Mouse (Mus musculus) mesoderm, embryonic 11.5 days (tissue): ENCODE measurements at regions not wholly inside any gene's neighbourhood (a gene's known extent, or its start where the extent isn't known, plus 50 kb on each side); places are given as distances from the start of the nearest gene placed in this dataset.

Experiments
- DNase-seq: peaks from one replicate; pipeline ENCODE4 v3.0.0-alpha.2; 2012; ENCODE audit warnings: low read depth, low spot score

DNA sequence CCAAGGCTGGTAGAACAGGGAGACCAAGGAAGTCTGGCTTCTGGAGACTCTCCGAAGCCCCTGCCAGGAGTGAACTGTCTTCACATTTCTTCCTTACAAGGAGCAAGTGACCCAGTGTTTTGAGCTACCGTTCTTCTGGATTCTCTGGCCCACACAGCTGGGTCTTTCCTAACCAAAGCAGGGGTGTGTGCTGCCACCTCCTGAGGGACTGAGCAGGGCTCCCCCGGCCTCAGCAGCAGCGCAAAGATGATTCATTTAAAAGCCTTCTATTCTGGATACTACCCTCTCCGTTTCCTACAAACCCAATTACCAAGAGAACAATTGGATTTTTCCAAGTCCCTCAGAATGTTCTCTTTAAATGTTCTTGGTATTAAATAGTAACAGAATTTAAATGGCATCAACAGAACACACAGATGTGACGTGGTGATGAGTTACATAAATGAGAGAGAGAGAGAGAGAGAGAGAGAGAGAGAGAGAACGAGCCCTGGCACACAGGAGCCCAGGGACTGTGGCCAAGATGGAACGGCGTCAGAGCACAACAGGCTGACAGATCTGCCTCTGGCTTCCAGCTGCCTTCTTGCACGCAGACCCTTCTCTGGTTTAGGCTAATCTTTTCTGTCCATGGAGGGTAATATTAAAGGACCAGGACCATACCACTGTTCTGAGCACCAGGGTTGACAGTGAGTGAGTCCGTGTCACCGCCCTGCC, 191.6 kb downstream of the Agtpbp1 start:
- no peak for DNase-seq

GRCm38 (mm10) chr13:59392828-59393227, 192.2 kb downstream of the Agtpbp1 start:
- DNase-seq, result no peak

GRCm38 (mm10) chr13:59387627-59388325, 197.3 kb downstream of the Agtpbp1 start:
- peak; percentile 32 for DNase-seq

DNA sequence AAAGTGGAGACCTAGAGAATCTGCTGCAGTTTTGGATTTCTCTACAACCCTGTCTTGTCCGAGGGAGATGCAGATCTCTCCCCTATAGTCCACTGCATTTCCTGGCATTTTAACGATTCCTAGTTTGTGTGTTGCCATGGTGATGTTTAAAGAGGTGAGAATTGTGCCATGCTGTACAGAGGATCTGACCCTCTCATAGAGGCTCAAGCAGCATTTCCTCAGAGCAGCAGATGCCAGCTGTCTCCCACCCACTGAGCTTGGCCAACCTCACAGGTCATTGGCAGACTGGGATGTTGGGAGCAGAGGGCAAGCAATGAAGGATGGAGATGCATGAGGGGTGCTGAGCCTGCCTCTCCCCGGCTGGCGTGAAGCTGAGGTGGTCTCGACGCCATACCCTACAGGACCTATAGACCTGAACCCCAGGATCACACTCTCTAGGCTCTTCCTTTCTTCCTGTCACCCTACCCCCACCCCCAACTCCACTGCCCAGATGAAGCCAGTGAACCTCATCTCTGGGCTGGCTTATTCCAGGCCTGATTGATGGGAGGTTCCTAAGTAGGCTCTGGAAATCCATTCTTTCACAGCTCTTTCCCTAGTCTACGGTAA, 198.0 kb downstream of the Agtpbp1 start:
- DNase-seq, result no peak

DNA sequence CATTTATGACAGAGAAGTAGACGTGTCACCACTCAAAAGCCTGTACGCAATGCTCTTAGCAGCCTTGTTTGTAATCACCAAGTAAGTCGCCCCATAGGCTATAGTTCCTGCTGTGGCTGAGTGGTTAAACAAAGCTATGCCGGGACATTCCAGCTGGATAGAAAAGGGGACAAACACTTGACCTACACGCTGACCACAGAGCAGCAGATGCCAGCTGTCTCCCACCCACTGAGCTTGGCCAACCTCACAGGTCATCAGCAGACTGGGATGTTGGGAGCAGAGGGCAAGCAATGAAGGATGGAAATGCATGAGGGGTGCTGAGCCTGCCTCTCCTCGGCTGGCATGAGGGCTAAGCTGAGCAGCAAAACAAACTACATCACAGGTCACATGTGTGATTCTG, 199.2 kb downstream of the Agtpbp1 start:
- DNase-seq, result no peak

DNA sequence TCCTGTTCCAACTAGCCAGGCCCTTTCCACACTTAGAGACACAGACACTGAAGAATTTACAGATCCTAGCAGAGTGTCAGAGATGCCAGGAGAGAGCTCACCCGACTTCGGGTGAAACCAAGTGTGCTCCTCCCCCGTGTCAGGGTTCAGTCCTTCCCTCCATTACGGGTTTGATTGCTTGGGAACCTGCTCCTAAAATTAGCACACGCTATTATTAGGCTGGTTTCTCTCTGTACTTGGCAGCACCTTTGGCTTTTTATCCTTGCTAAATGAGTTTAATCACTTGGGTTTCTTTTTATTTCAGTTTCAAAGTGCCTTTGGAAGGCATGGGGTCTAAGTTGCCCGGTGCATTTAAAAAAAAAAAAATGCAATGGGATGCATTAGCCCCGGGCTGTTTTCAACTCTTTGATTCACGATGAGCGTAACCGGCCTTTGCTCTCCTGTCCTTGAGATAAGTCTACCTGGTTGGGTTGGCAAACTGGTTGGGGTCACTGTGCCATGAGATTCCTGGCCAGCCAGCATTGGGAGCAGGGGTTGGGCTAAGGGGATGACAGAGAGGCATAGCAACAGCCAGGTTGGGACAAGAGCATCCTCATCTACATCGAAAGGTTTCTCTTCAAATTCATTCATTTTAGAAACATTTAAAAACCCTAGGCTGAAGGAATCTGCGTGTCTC, 214.7 kb downstream of the Agtpbp1 start:
- no peak for DNase-seq

GRCm38 (mm10) chr13:59368550-59369449, 216.2 kb downstream of the Agtpbp1 start:
- no peak for DNase-seq

GRCm38 (mm10) chr13:59365460-59365859, 219.6 kb downstream of the Agtpbp1 start:
- peak; percentile 89 for DNase-seq

DNA sequence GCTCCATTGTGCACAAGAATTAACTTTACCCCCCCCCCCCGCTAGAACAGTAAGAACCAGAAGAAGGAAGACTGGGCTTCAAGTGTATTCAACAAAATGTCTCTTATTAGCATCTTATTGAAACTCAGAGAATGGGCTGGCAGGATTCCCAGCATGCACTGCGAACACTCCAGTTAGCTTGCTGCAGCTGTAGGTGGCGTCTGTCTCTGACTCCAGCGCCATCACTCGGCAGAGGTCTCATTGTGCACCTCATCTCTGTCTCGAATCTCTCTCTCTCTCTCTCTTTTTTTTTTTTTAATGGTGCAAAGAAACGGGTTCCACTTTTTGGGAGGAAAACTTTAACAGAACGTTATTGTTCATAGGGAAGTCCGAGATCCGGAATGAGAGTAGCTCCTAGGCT, 221.6 kb downstream of the Agtpbp1 start:
- no peak for DNase-seq

DNA sequence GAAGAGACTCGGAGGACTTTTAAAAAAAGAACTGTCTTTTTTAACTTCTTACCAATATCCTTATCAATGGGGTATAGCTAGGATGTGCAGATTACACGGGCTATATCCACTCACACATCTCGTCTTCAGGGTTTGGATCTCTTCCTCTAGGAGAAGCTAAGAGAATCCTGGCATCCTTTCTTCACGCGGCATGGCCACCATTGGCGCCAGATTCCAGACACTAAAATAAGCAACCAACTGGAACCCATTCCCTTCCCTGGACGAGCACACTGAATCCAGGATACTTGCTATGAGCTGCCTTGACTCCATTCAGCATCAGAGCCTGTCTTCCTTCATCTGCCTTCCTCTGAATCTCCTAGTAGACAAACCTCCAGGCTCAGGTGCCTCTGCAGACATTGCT, 223.7 kb downstream of the Agtpbp1 start:
- DNase-seq, result no peak

GRCm38 (mm10) chr13:59360026-59360425, 225.0 kb downstream of the Agtpbp1 start:
- no peak for DNase-seq

GRCm38 (mm10) chr13:59358421-59358820, 226.6 kb downstream of the Agtpbp1 start:
- DNase-seq, result no peak

DNA sequence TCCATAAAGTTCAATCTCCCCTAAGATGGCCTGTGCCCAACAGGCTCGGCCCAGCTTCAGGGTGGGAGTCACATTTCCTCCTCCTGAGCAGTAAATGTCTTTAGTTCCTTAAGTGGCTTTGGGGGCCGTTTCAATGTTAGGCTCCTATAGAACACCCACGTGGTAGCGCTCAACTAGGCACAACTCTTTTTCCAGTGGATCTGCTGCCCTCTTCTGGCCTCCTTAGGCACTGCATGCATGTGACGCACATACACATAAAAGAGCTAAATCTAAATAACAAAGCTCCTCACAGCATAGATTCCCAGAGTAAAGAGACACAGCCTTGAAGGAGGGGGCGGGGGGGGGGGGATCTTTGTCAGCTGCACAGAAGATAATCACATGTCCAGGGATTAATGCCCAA, 233.6 kb downstream of the Agtpbp1 start:
- DNase-seq, result peak; percentile 41

DNA sequence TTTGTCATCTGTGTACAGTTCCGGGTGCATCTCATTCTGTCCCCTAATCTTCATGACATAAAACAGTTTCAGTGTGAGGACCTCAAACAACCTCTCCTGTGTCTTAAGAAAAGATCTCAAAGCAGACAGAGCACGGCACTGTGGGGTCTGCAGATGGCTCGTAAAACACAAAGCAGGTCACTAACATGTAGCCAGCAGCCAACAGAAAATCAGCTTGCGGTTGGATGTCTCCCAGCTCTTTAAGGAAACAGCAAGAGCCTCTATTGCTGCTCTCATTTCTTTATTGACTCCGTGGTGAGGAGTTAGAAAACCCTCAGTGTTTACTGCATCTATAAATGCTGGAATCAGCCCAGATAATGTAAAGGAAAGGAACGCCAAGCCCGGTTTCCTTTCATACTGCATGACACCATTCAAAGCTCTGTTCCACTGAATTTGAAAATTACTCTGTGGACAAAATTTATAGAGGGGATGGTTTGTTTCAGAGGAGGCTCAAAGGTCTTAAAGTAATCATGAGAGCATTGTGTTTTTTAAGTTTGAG, 234.3 kb downstream of the Agtpbp1 start:
- DNase-seq, result no peak

DNA sequence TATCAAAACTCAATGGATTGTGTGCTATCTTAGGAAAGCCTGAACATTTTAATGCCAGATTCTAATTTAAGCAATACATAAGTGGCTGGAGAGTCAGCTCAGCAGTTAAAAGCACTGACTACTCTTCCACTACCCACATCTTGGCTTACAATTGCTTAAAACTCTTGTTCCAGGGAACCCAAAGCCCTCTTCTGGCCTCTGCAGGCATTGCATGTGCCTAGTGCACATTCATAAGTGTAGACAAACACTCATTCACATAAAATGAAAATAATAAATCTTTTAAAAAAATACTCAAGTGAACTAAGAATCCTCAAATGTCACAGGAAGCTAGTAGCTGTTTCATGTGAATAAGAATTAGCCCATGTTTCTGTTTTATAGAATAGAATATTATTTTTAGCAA, 236.5 kb downstream of the Agtpbp1 start:
- no peak for DNase-seq

DNA sequence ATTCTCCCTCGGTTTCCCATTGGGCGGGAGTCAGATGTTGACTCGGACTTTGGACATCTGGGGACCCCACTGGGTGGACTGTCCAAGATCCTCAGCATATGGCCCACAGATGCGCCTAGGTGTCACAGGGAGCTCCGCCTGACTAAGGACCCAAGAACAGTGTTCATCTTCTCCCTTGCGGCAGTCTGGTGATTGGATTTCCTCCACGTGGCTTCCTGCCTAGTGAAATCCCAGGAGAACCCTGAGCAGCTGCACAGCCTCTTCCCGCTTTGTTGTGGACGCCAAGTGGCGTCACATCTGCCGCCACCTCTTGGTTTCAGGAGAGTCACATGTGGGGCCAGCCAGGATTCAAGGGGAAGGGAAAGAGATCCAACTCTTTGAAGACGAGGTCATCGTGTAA, 243.2 kb downstream of the Agtpbp1 start:
- peak; percentile 20 for DNase-seq

DNA sequence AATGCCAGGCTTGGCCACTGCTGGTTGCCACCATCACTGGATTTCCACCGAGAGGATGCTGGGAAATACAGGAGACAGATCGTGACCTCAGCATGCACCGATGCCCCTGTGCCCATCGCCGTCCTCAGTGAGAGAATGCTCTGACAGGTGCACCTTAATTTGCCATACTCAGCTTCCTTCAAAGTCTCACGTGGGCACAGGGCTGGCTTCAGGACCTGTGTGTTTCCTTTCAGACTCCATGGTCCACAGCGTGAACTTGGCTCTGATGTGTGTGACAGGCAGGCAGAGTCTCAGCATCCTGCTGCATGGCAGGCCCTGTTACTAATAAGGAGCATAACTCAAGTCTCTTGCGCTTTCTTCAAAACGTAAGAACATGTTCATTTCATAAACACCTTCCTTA, 246.6 kb downstream of the Agtpbp1 start:
- no peak for DNase-seq

GRCm38 (mm10) chr13:59323933-59324332, 261.1 kb downstream of the Agtpbp1 start:
- DNase-seq, result no peak

DNA sequence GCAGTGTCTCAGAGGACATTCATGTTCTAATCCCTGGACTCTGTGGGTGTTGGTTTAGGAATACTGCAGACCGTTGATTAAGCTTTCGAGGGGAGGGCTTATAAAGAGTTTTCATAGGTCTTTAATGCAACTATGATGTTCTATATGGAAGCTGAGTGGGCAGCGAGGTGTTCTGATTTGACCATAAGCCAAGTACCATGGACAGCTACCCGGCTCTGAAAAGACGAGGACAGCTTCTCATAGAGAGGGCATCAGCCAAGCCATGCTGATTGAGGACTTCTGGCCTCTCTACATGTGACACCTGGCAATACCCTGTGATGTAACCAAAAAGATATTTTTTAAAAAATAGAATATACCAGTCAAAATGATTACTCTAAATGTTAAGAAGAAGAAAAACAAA, 261.6 kb downstream of the Agtpbp1 start:
- DNase-seq, result peak; percentile 65

GRCm38 (mm10) chr13:59320261-59320660, 264.8 kb downstream of the Agtpbp1 start:
- DNase-seq, result no peak

DNA sequence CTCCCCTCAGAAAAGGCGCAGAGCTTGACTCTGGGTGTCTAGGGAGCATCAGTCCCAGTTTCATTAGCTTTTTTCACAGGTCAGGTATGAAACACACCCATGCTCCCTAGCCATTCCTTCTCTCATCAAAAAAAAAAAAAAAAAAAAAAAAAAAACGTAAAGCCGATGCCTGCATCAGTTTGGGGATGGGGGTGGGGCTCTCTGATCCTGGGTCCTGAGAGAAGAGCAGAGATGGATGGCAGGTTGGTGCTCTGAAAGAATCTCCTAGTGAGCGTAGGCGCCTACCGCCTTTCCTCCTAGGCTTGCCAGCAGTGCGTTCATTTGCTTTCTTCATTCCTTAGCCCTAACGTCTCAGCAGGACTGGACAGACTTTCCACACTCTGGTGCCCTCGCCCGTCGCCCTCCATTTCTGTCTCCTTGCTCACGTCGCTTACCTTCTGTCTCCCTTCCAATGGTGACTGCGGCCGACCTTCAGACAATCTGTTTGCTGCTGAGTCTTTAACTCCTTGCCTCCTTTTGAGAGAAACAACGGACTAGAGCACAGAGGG, 267.5 kb downstream of the Agtpbp1 start:
- DNase-seq, result no peak
